Comparison of ENCODE assay signal across 27 mouse cellular contexts in the genomic region with DNA sequence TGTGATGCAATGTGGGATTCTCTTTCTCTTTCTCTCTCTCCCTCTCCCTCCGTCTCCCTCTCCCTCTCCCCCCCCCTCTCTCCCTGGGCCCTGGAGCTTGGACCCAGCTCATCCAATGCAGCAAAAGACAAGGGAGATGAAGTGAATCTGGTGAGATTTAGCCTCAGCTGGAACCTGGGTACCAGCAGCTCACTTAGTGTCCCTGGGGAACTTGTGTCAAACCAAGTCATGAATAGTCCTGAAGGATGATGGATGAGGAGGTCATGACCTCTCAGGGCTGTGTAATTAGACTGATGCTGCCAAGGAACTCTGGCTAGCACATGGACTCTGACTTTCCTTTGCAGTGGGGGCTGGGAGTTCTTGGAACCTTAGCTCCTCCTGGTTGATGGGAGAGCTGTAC. TPM values are rescaled to one million over a fixed set of nuclear protein-coding genes. Genes with fewer than 3 reads are reported as not detected.
A peak's percentile ranks its signal among the peaks of the same experiment; 100 is the strongest.
DNase-seq lines count a peak whose midpoint lies in the region; ATAC-seq and TF ChIP-seq lines count a peak whose summit lies in the region.
"Had no signal": no experiment of that assay in that cellular context is flagged by ENCODE, and none has a peak within 500 bp of the region (broad histone marks: within the 10 kb centered on the region; RNA-seq: fewer than 3 reads in every experiment).

No protein-coding gene starts in this region.

- WGBS in forebrain, embryonic 12.5 days = 56% methylated on average over 1 of the region's 1 CpGs
- WGBS in forebrain, postnatal 0 days = 42% methylated on average over 1 of the region's 1 CpGs
- 18% methylated on average over 1 of the region's 1 CpGs for WGBS in midbrain, embryonic 14.5 days
- 13% methylated on average over 1 of the region's 1 CpGs for WGBS in midbrain, embryonic 16.5 days
- WGBS in hindbrain, embryonic 12.5 days = 0% methylated on average over 1 of the region's 1 CpGs

- H3K4me2 ChIP-seq in forebrain, embryonic 12.5 days = no peak overlapping the region
- H3K4me2 ChIP-seq in forebrain, postnatal 0 days (ENCODE audit: low read depth) = no peak overlapping the region
- no peak overlapping the region for H3K4me2 ChIP-seq in midbrain, embryonic 14.5 days (ENCODE audit: low read length)
- H3K4me2 ChIP-seq in midbrain, embryonic 16.5 days (ENCODE audit: low read length) = no peak overlapping the region
- H3K4me2 ChIP-seq in hindbrain, embryonic 12.5 days (replicated peaks) = no peak overlapping the region
- H3K4me2 ChIP-seq: heart, embryonic 12.5 days; hindbrain, embryonic 15.5 days; liver, embryonic 13.5 days had no signal

- H3K9me3 ChIP-seq in forebrain, embryonic 12.5 days = no peaks in the 10 kb centered on the region
- H3K9me3 ChIP-seq in forebrain, postnatal 0 days (ENCODE audit: low read length) = no peaks in the 10 kb centered on the region
- no peaks in the 10 kb centered on the region for H3K9me3 ChIP-seq in midbrain, embryonic 14.5 days (ENCODE audit: control insufficient read depth, low read length)
- H3K9me3 ChIP-seq in midbrain, embryonic 16.5 days (replicated peaks; ENCODE audit: control insufficient read depth, low read length, poor library complexity, severe bottlenecking) = no peaks in the 10 kb centered on the region
- H3K9me3 ChIP-seq in hindbrain, embryonic 12.5 days (replicated peaks) = no peaks in the 10 kb centered on the region
- H3K9me3 ChIP-seq: forebrain, embryonic 10.5 days; heart, embryonic 12.5 days; hindbrain, embryonic 15.5 days; liver, embryonic 13.5 days had no signal

- peaks cover 10% of the 10 kb centered on the region for H3K4me1 ChIP-seq in forebrain, embryonic 12.5 days
- peaks cover 11% of the 10 kb centered on the region; the same call in 1 of the 2 replicates for H3K4me1 ChIP-seq in forebrain, postnatal 0 days (ENCODE audit: insufficient read depth)
- H3K4me1 ChIP-seq in midbrain, embryonic 14.5 days (ENCODE audit: control insufficient read depth, insufficient read depth, low read length) = peaks cover 8% of the 10 kb centered on the region; the same call in 1 of the 2 replicates
- H3K4me1 ChIP-seq in midbrain, embryonic 16.5 days (ENCODE audit: control insufficient read depth, insufficient read depth, low read length) = peaks cover 4% of the 10 kb centered on the region
- peaks cover 30% of the 10 kb centered on the region for H3K4me1 ChIP-seq in hindbrain, embryonic 12.5 days

- H3K4me3 ChIP-seq in forebrain, embryonic 12.5 days (replicated peaks) = no peak overlapping the region
- no peak overlapping the region for H3K4me3 ChIP-seq in forebrain, postnatal 0 days (ENCODE audit: low read depth, low read length)
- no peak overlapping the region for H3K4me3 ChIP-seq in midbrain, embryonic 14.5 days (replicated peaks; ENCODE audit: low read depth, low read length)
- no peak overlapping the region for H3K4me3 ChIP-seq in midbrain, embryonic 16.5 days (ENCODE audit: low read depth, low read length)
- no peak overlapping the region for H3K4me3 ChIP-seq in hindbrain, embryonic 12.5 days
- H3K4me3 ChIP-seq: forebrain, embryonic 10.5 days; heart, embryonic 12.5 days; hindbrain, embryonic 15.5 days; left cerebral cortex, adult 2 months; liver, embryonic 13.5 days had no signal

- no peaks in the 10 kb centered on the region for H3K36me3 ChIP-seq in forebrain, embryonic 12.5 days (replicated peaks)
- H3K36me3 ChIP-seq in forebrain, postnatal 0 days (ENCODE audit: insufficient read depth) = no peaks in the 10 kb centered on the region
- H3K36me3 ChIP-seq in midbrain, embryonic 14.5 days (ENCODE audit: control insufficient read depth, insufficient read depth, low read length) = no peaks in the 10 kb centered on the region
- no peaks in the 10 kb centered on the region for H3K36me3 ChIP-seq in midbrain, embryonic 16.5 days (ENCODE audit: control insufficient read depth, insufficient read depth, low read length)
- no peaks in the 10 kb centered on the region for H3K36me3 ChIP-seq in hindbrain, embryonic 12.5 days
- H3K36me3 ChIP-seq: forebrain, embryonic 10.5 days; heart, embryonic 12.5 days; hindbrain, embryonic 15.5 days; liver, embryonic 13.5 days had no signal

- no peak overlapping the region for H3K9ac ChIP-seq in forebrain, embryonic 12.5 days
- H3K9ac ChIP-seq in forebrain, postnatal 0 days = no peak overlapping the region
- no peak overlapping the region for H3K9ac ChIP-seq in midbrain, embryonic 14.5 days (replicated peaks; ENCODE audit: low read length)
- H3K9ac ChIP-seq in midbrain, embryonic 16.5 days (ENCODE audit: low read depth, low read length) = no peak overlapping the region
- H3K9ac ChIP-seq in hindbrain, embryonic 12.5 days = no peak overlapping the region; the same call in 1 of the 2 replicates
- H3K9ac ChIP-seq: heart, embryonic 12.5 days; hindbrain, embryonic 15.5 days; liver, embryonic 13.5 days had no signal

- H3K27me3 ChIP-seq in forebrain, embryonic 12.5 days = no peaks in the 10 kb centered on the region
- no peaks in the 10 kb centered on the region for H3K27me3 ChIP-seq in forebrain, postnatal 0 days (ENCODE audit: insufficient read depth, low read length)
- no peaks in the 10 kb centered on the region for H3K27me3 ChIP-seq in midbrain, embryonic 14.5 days (ENCODE audit: control insufficient read depth, insufficient read depth, low read length)
- no peaks in the 10 kb centered on the region for H3K27me3 ChIP-seq in midbrain, embryonic 16.5 days (ENCODE audit: control insufficient read depth, insufficient read depth, low read depth, low read length)
- no peaks in the 10 kb centered on the region for H3K27me3 ChIP-seq in hindbrain, embryonic 12.5 days
- H3K27me3 ChIP-seq: hindbrain, embryonic 15.5 days; liver, embryonic 13.5 days had no signal

- ATAC-seq in forebrain, embryonic 12.5 days (ENCODE audit: low FRiP score) = no peak
- ATAC-seq in forebrain, postnatal 0 days = no peak
- no peak for ATAC-seq in midbrain, embryonic 14.5 days (ENCODE audit: low FRiP score, low TSS enrichment)
- no peak for ATAC-seq in midbrain, embryonic 16.5 days
- ATAC-seq in hindbrain, embryonic 12.5 days (ENCODE audit: low FRiP score) = peak; percentile 42; the same call in 1 of the 2 replicates
- ATAC-seq: intestine, embryonic 16.5 days had no signal

- no peak for TF ChIP-seq CTCF in forebrain, postnatal 0 days (IDR thresholded peaks at IDR 0.05; ENCODE audit: low read depth)

- H3K27ac ChIP-seq in forebrain, embryonic 12.5 days = 0 out of 2 replicates have a peak overlapping the region, but pooled peaks have one; percentile 8
- H3K27ac ChIP-seq in forebrain, postnatal 0 days (ENCODE audit: low read depth, low read length) = no peak overlapping the region
- 0 out of 2 replicates have a peak overlapping the region, but pooled peaks have one; percentile 20 for H3K27ac ChIP-seq in midbrain, embryonic 14.5 days (replicated peaks; ENCODE audit: low read depth, low read length)
- H3K27ac ChIP-seq in midbrain, embryonic 16.5 days (ENCODE audit: low read length) = no peak overlapping the region
- H3K27ac ChIP-seq in hindbrain, embryonic 12.5 days = peak overlapping the region; percentile 66; the same call in 1 of the 2 replicates
- H3K27ac ChIP-seq: forebrain, embryonic 10.5 days; hindbrain, embryonic 15.5 days; left cerebral cortex, adult 2 months; liver, embryonic 13.5 days; stomach, postnatal 0 days had no signal

- no peak for DNase-seq in forebrain, postnatal 0 days
- no peak for DNase-seq in midbrain, embryonic 14.5 days
- DNase-seq in retina, embryonic 14.5 days (ENCODE audit: low spot score) = no peak
- DNase-seq in ovary, postnatal 10 days (ENCODE audit: low spot score) = no peak
- no peak for DNase-seq in kidney, postnatal 10 days
- DNase-seq: adrenal gland, adult 2 months; cerebellum, adult 18-20 months; cerebellum, postnatal 25 days; gastrocnemius, postnatal 25 days; heart, adult 18-20 months; heart, postnatal 10 days; kidney, postnatal 36 days; liver, embryonic 13.5 days; lung, adult 2 months; lung, postnatal 14 days; right cerebral cortex, postnatal 14 days; thymus, adult 2 months had no signal

RNA-seq across cellular contexts. Expression of a gene that starts 39.5 kb away (rescaled TPM):
- polyA plus RNA-seq in forebrain, embryonic 12.5 days (2016; fragmentation: Nextera tagmentation; extraction: Ambion mirVana) = 352 and 405 TPM in 2 replicates
- total RNA-seq in forebrain, postnatal 0 days (2014; rRNA removed) = 965 and 1,074 TPM in 2 replicates
- polyA plus RNA-seq in forebrain, postnatal 0 days (2015; fragmentation: Nextera tagmentation; extraction: Ambion mirVana) = 1,043 and 1,136 TPM in 2 replicates
- polyA plus RNA-seq in midbrain, embryonic 14.5 days (2014; fragmentation: Nextera tagmentation; extraction: Ambion mirVana) = 906 and 957 TPM in 2 replicates
- 977 and 1,010 TPM in 2 replicates for polyA plus RNA-seq in midbrain, embryonic 16.5 days (2015; fragmentation: Nextera tagmentation; extraction: Ambion mirVana)
- 497 and 557 TPM in 2 replicates for polyA plus RNA-seq in hindbrain, embryonic 12.5 days (2016; fragmentation: Nextera tagmentation; extraction: Ambion mirVana)
- total RNA-seq: megakaryocyte progenitor cell, adult 5-6 weeks had no signal

Comparison
In these comparisons a context has a peak if more than half of its experiments do, and no peak if none do; other contexts are left out.
1. H3K27ac ChIP-seq: peak in forebrain, embryonic 12.5 days (single experiment), midbrain, embryonic 14.5 days (single experiment) and hindbrain, embryonic 12.5 days (single experiment); none in forebrain, postnatal 0 days (single experiment) and midbrain, embryonic 16.5 days (single experiment).